Mouse (Mus musculus) bone marrow, adult 2 months (tissue): Measurements from ENCODE around the gene Sav1.

ENCODE experiments used
- CTCF ChIP-seq: fragments of 200-500 bp; IDR thresholded peaks from 2 replicates; pipeline ENCODE4 v1.5.1; 2011; ENCODE audit warnings: low read length, control low read depth; ENCODE audit not compliant: control insufficient read depth, insufficient read depth
- POLR2A ChIP-seq: fragments of 200-500 bp; IDR thresholded peaks from 2 replicates; pipeline ENCODE4 v1.6.1; 2011; ENCODE audit warnings: low read depth, mild to moderate bottlenecking, control low read depth, low read length, borderline replicate concordance; ENCODE audit not compliant: control insufficient read depth

- no peak for TF ChIP-seq CTCF
- TF ChIP-seq POLR2A = no peak
These were observed 9.3 kb downstream of the Sav1 start for GRCm38 (mm10) chr12:69977376-69977998.
